Mouse (Mus musculus): ENCODE measurements around the gene Apbb1. TPM values are rescaled to one million over a fixed set of nuclear protein-coding genes. Genes with fewer than 3 reads are reported as not detected.

Apbb1 gene
- total RNA-seq, 2 experiments from 2014 or later: 6.5 to 9.1 TPM

GRCm38 (mm10) chr7:105570756-105571155 lies 10.7 kb downstream of the Apbb1 start:
- DNase-seq: no peak

- no peak for DNase-seq
Measured at GRCm38 (mm10) chr7:105569512-105570496, 11.6 kb downstream of the Apbb1 start.

- DNase-seq: no peak
Measured at GRCm38 (mm10) chr7:105568988-105569471, 12.4 kb downstream of the Apbb1 start.

GRCm38 (mm10) chr7:105568583-105568982 lies 12.9 kb downstream of the Apbb1 start:
- no peak for DNase-seq

GRCm38 (mm10) chr7:105565071-105565836 lies 16.2 kb downstream of the Apbb1 start:
- DNase-seq: no peak

- DNase-seq: no peak
Measured at GRCm38 (mm10) chr7:105563367-105563766, 18.1 kb downstream of the Apbb1 start.

- DNase-seq: no peak
Measured at GRCm38 (mm10) chr7:105562317-105562716, 19.1 kb downstream of the Apbb1 start.

- DNase-seq: no peak
Measured at GRCm38 (mm10) chr7:105559016-105559415, 22.4 kb downstream of the Apbb1 start.

GRCm38 (mm10) chr7:105557671-105558070 lies 23.8 kb downstream of the Apbb1 start:
- no peak for DNase-seq

- no peak for DNase-seq
Measured at GRCm38 (mm10) chr7:105556406-105556805, 25.0 kb downstream of the Apbb1 start.

GRCm38 (mm10) chr7:105555571-105555970 lies 25.9 kb downstream of the Apbb1 start:
- no peak for DNase-seq

GRCm38 (mm10) chr7:105554212-105554942 lies 27.1 kb downstream of the Apbb1 start, which contains the start of gene Smpd1:
TSS of gene Smpd1 (plus strand) at chr7:105554360.
- peak; percentile 93 for DNase-seq

GRCm38 (mm10) chr7:105553456-105554211 lies 27.8 kb downstream of the Apbb1 start:
- no peak for DNase-seq

GRCm38 (mm10) chr7:105549035-105549434 lies 32.4 kb downstream of the Apbb1 start:
- DNase-seq: no peak

GRCm38 (mm10) chr7:105547970-105548369 lies 33.5 kb downstream of the Apbb1 start:
- DNase-seq: no peak

- DNase-seq: no peak
Measured at GRCm38 (mm10) chr7:105545986-105546385, 35.5 kb downstream of the Apbb1 start.

GRCm38 (mm10) chr7:105534162-105534561 lies 47.3 kb downstream of the Apbb1 start:
- DNase-seq: no peak

GRCm38 (mm10) chr7:105528094-105528493 lies 53.4 kb downstream of the Apbb1 start:
- no peak for DNase-seq

GRCm38 (mm10) chr7:105527306-105527937 lies 54.0 kb downstream of the Apbb1 start:
- no peak for DNase-seq

- no peak for DNase-seq
Measured at GRCm38 (mm10) chr7:105524222-105524621, 57.2 kb downstream of the Apbb1 start.

GRCm38 (mm10) chr7:105520201-105520600 lies 61.3 kb downstream of the Apbb1 start:
- no peak for DNase-seq

Data from gastrocnemius, postnatal 25 days (tissue).